Mouse (Mus musculus) midbrain, embryonic 11.5 days (tissue): ENCODE data around the gene Mthfd1. TPM values are rescaled to one million over a fixed set of nuclear protein-coding genes. Genes with fewer than 3 reads are reported as not detected.
A peak's percentile ranks its signal among the peaks of the same experiment; 100 is the strongest.

Experiments
- ATAC-seq: fragments of 200-750 bp; cut with Nextera tagmentation; 2 replicates; pipeline ENCODE4 v1.8.0; 2017; ENCODE audit warnings: moderate TSS enrichment, moderate library complexity; ENCODE audit not compliant: low FRiP score
- DNase-seq: peaks from one replicate; pipeline ENCODE4 v3.0.0; 2015; ENCODE audit warnings: low spot score; ENCODE audit errors: missing footprints
- H3K27ac ChIP-seq: fragments of 300-500 bp; sonication (generic); 2 replicates; pipeline ENCODE4 v1.5.1; 2014; ENCODE audit warnings: low read depth, low read length
- H3K27me3 ChIP-seq: fragments of 300-500 bp; sonication (generic); 2 replicates; pipeline ENCODE4 v1.6.1; 2014; ENCODE audit warnings: mild to moderate bottlenecking, low read length, moderate library complexity, mixed read lengths; ENCODE audit not compliant: control insufficient read depth, insufficient read depth
- H3K36me3 ChIP-seq: fragments of 300-500 bp; sonication (generic); 2 replicates; pipeline ENCODE4 v1.6.1; 2014; ENCODE audit warnings: mild to moderate bottlenecking, low read length, moderate library complexity, mixed read lengths; ENCODE audit not compliant: control insufficient read depth, insufficient read depth
- H3K4me1 ChIP-seq: fragments of 300-500 bp; sonication (generic); 2 replicates; pipeline ENCODE4 v1.6.1; 2014; ENCODE audit warnings: low read length; ENCODE audit not compliant: control insufficient read depth, insufficient read depth
- H3K4me2 ChIP-seq: fragments of 300-500 bp; sonication (generic); 2 replicates; pipeline ENCODE4 v1.6.1; 2014; ENCODE audit warnings: mild to moderate bottlenecking, moderate library complexity
- H3K4me3 ChIP-seq: fragments of 300-500 bp; sonication (generic); 2 replicates; pipeline ENCODE4 v1.5.1; 2014; ENCODE audit warnings: low read depth, low read length
- H3K9ac ChIP-seq: fragments of 300-500 bp; sonication (generic); 2 replicates; pipeline ENCODE4 v1.6.1; 2014; ENCODE audit warnings: low read length
- H3K9me3 ChIP-seq: fragments of 300-500 bp; sonication (generic); 2 replicates; pipeline ENCODE4 v1.6.1; 2016; ENCODE audit warnings: low read length; ENCODE audit not compliant: control insufficient read depth
- WGBS: fragments of 180-500 bp; shearing (Covaris S2); extraction: QIAGEN DNeasy Blood & Tissue Kit; methylation state at CpG from one replicate; pipeline ENCODE4 v1.1.7; 2014; 5-methylcytosine and 5-hydroxymethylcytosine counted together
- polyA plus RNA-seq: library from polyadenylated mRNA; unstranded; fragments of >200 nt; fragmentation: Nextera tagmentation; extraction: Ambion mirVana; gene quantifications from 2 replicates; pipeline ENCODE4 v1.2.1, GENCODE M21; 2014

Gene Mthfd1
- polyA plus RNA-seq, 1 experiment from 2014 or later, result 62.9 TPM

DNA sequence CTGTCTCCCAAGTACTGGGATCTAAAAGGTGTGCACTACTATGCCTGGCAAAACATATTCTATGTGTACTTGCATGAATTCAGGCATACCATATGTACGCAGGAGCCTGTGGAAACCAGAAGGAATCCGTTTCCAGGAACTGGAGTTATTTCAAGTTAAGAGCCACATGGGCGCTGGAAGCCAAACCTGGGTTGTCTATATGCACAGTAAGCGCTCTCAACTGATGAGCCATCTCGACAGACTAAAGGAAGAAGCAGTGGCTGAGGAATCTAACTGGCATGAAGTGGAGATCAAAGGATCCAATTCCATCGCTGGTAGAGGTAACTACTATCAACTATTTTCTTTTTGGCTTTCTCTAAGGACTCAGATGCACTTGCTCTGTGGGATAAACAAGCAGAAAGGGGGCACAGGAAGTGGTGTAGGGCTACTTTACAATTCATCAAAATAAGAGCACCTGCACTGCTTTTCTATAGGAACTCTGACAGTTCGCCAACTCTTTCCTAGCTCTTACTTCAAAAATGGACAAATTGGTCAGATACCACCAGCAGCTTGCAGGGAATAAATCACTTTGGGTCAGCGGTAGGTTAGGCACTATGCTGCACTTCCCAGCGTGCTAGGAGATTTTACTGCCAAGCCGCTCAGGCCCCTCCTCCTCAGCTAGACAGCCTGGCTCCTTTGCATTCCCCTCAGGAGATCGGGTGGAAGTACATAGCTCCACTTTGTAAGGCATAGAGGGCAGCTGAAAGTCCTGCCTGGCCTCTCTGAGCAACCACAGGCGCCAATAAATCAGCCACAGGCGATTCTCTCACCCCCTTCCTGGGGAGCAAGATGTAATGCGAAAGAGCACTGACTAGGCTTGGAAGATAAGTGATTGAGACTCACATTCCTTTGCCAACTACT, 112.2 kb downstream of the Mthfd1 start:
- H3K36me3 ChIP-seq, result no peaks in the 10 kb centered on the region
- H3K4me3 ChIP-seq, result peak overlapping the region; percentile 15; the same call in 1 of the 2 replicates
- peak; percentile 89 for DNase-seq
- no peak overlapping the region for H3K27ac ChIP-seq
- H3K9ac ChIP-seq, result peak overlapping the region; percentile 26
- H3K9me3 ChIP-seq, result no peaks in the 10 kb centered on the region
- H3K27me3 ChIP-seq, result no peaks in the 10 kb centered on the region
- WGBS, result 33% methylated on average over 14 of the region's 14 CpGs
- H3K4me1 ChIP-seq, result peaks cover 23% of the 10 kb centered on the region
- H3K4me2 ChIP-seq, result peak overlapping the region; percentile 78
- no peak for ATAC-seq

DNA sequence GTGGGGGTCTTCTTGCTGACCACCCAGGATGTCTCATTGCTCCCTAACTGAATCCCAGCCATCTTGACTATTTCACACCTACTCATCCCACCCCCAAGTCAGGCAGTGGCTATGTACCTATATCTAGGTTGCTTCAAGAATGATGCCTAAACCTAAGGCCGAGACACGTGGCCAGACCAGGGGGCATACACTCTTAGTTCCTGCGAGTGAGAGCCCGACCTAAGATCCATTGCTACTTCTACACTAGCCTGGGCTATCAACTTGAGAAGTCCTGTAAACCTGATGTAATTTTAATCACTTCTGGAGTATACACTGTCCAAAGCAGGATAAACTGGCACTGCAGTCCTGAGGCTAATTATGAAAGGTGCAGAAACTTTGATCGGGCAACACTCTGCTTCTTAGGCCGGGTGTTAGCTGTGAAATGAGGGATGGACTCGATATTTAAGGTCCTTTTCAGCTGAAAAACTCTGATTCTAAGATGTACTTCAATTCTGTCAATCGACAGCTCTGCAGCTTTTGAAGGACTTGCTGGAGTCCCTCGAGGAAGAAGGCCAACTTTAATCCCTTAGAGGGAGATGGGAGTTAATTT, 113.2 kb downstream of the Mthfd1 start:
- Histone ChIP-seq H3K36me3 (no peaks in the 10 kb centered on the region), H3K4me3 (peak overlapping the region; percentile 76), H3K27me3 (no peaks in the 10 kb centered on the region), H3K9me3 (no peaks in the 10 kb centered on the region), H3K4me2 (peak overlapping the region; percentile 78), H3K4me1 (peaks cover 25% of the 10 kb centered on the region), H3K27ac (0 out of 2 replicates have a peak overlapping the region, but pooled peaks have one; percentile 96), H3K9ac (peak overlapping the region; percentile 99)
- 5% methylated on average over 9 of the region's 9 CpGs for whole genome bisulfite sequencing
- ATAC-seq (no peak), DNase-seq (peak; percentile 85)

DNA sequence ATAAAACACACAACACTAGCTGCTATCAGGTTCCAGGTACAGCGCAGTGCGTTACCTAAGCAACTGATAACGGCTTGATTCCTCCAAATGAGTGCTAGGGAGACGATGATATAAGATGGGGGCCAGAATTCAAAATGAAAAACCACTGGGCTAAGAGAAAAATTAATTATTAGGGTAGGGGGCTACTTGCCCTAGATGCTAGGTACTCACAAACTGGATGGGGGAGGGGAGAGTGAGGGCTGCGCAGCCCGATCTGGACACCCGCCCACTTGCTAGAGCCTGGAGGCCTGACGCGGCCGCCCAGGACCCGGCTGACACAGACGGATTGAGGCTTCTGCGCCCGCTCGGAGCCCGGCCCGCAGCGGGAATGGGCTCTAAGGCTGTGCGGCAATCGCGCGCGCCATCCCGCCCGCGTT, 113.7 kb downstream of the Mthfd1 start:
- peak; percentile 49; the same call in 1 of the 2 replicates for ATAC-seq
- no peak for DNase-seq
- Histone ChIP-seq H3K27me3 (no peaks in the 10 kb centered on the region), H3K36me3 (no peaks in the 10 kb centered on the region), H3K4me3 (peak overlapping the region; percentile 76), H3K4me2 (peak overlapping the region; percentile 78), H3K9ac (peak overlapping the region; percentile 99), H3K27ac (peak overlapping the region; percentile 96), H3K4me1 (peaks cover 25% of the 10 kb centered on the region), H3K9me3 (no peaks in the 10 kb centered on the region)
- WGBS, result under 1% methylated on average over 26 of the region's 26 CpGs

Other genes starting within 250 kb of the Mthfd1 start
- 0.07 and 0.21 TPM in 2 replicates for gene Esr2, start 78.0 kb upstream of the Mthfd1 start, polyA plus RNA-seq
- not detected in 2 replicates for gene Tex21, start 8.6 kb upstream of the Mthfd1 start, polyA plus RNA-seq
- 4.1 TPM in 2 replicates for gene Akap5, start 69.6 kb downstream of the Mthfd1 start, polyA plus RNA-seq
- 20.9 and 23.4 TPM in 2 replicates for gene Zbtb25, start 114.3 kb downstream of the Mthfd1 start, polyA plus RNA-seq
- gene Zbtb1, start 115.0 kb downstream of the Mthfd1 start, polyA plus RNA-seq, result 7.6 and 7.8 TPM in 2 replicates
- gene Hspa2, start 148.9 kb downstream of the Mthfd1 start, polyA plus RNA-seq, result 5.1 and 7.0 TPM in 2 replicates
- 0.39 and 0.51 TPM in 2 replicates for gene Ppp1r36, start 162.2 kb downstream of the Mthfd1 start, polyA plus RNA-seq